Mouse (Mus musculus) erythroblast, embryonic 14.5 days (primary cell): ENCODE measurements around the gene Skida1. TPM values are rescaled to one million over a fixed set of nuclear protein-coding genes. Genes with fewer than 3 reads are reported as not detected.

Experiments used
- H3K27me3 ChIP-seq: 2 replicates; pipeline ENCODE4 v1.6.1; 2012; ENCODE audit warnings: inconsistent platforms; ENCODE audit not compliant: control insufficient read depth
- H3K36me3 ChIP-seq: 2 replicates; pipeline ENCODE4 v1.6.1; 2012; ENCODE audit warnings: mild to moderate bottlenecking, inconsistent platforms; ENCODE audit not compliant: control insufficient read depth
- H3K4me1 ChIP-seq: 2 replicates; pipeline ENCODE4 v1.6.1; 2012; ENCODE audit warnings: inconsistent platforms; ENCODE audit not compliant: control insufficient read depth
- H3K4me3 ChIP-seq: replicated peaks from 2 replicates; pipeline ENCODE3; 2012; ENCODE audit warnings: moderate library complexity, mild to moderate bottlenecking, inconsistent platforms
- H3K9me3 ChIP-seq: 2 replicates; pipeline ENCODE4 v1.6.1; 2012; ENCODE audit warnings: low read length, inconsistent platforms, mixed read lengths; ENCODE audit not compliant: control insufficient read depth
- GATA1 ChIP-seq: IDR thresholded peaks from 2 replicates; pipeline ENCODE4 v1.6.1; 2012; ENCODE audit warnings: low read length, inconsistent platforms, mixed read lengths
- TAL1 ChIP-seq: IDR thresholded peaks from 3 replicates; pipeline ENCODE4 v1.6.1; 2012; ENCODE audit warnings: low read length, inconsistent platforms, mixed read lengths
- polyA plus RNA-seq: library from polyadenylated mRNA; stranded (reverse); fragments of >175 nt; gene quantifications from 2 replicates; pipeline ENCODE4 v1.2.3, GENCODE M21; 2012

Gene Skida1
- polyA plus RNA-seq, 1 experiment: not detected

GRCm38 (mm10) chr2:18050541-18050985, 1.7 kb upstream of the Skida1 start:
- no peaks in the 10 kb centered on the region for H3K36me3 ChIP-seq
- peaks cover 99% of the 10 kb centered on the region for H3K27me3 ChIP-seq
- H3K4me1 ChIP-seq: peaks cover 35% of the 10 kb centered on the region
- peaks cover 10% of the 10 kb centered on the region for H3K9me3 ChIP-seq
- TF ChIP-seq GATA1: no peak
- TF ChIP-seq TAL1: no peak
- no peak overlapping the region for H3K4me3 ChIP-seq

GRCm38 (mm10) chr2:18050018-18050417, 1.2 kb upstream of the Skida1 start:
- no peak for TF ChIP-seq GATA1
- TF ChIP-seq TAL1: no peak
- Histone ChIP-seq H3K9me3 (peaks cover 10% of the 10 kb centered on the region), H3K4me3 (no peak overlapping the region), H3K36me3 (no peaks in the 10 kb centered on the region), H3K4me1 (peaks cover 29% of the 10 kb centered on the region), H3K27me3 (peaks cover 99% of the 10 kb centered on the region)

- Histone ChIP-seq H3K27me3 (peaks cover 100% of the 10 kb centered on the region), H3K4me3 (no peak overlapping the region), H3K36me3 (no peaks in the 10 kb centered on the region), H3K9me3 (peaks cover 10% of the 10 kb centered on the region), H3K4me1 (peaks cover 28% of the 10 kb centered on the region)
- TF ChIP-seq TAL1 (no peak), GATA1 (no peak)
Measured at GRCm38 (mm10) chr2:18049279-18049821, 499 bp upstream of the Skida1 start.

- TF ChIP-seq GATA1 (no peak), TAL1 (no peak)
- Histone ChIP-seq H3K27me3 (peaks cover 100% of the 10 kb centered on the region), H3K9me3 (peaks cover 10% of the 10 kb centered on the region)
Measured at GRCm38 (mm10) chr2:18047646-18048452, 1.0 kb downstream of the Skida1 start.

GRCm38 (mm10) chr2:18046758-18047645, 1.8 kb downstream of the Skida1 start:
- H3K4me1 ChIP-seq: peaks cover 28% of the 10 kb centered on the region
- peaks cover 100% of the 10 kb centered on the region for H3K27me3 ChIP-seq
- H3K4me3 ChIP-seq: peak overlapping the region; percentile 69
- H3K36me3 ChIP-seq: no peaks in the 10 kb centered on the region
- TF ChIP-seq GATA1: no peak
- TF ChIP-seq TAL1: no peak
- H3K9me3 ChIP-seq: peaks cover 10% of the 10 kb centered on the region

More at GRCm38 (mm10) chr2:18047646-18048452, 1.0 kb downstream of the Skida1 start:
- Histone ChIP-seq H3K4me3 (peak overlapping the region; percentile 69), H3K36me3 (no peaks in the 10 kb centered on the region), H3K4me1 (peaks cover 28% of the 10 kb centered on the region)

GRCm38 (mm10) chr2:18046186-18046585, 2.7 kb downstream of the Skida1 start:
- Histone ChIP-seq H3K27me3 (peaks cover 100% of the 10 kb centered on the region), H3K4me3 (peak overlapping the region; percentile 69), H3K9me3 (peaks cover 10% of the 10 kb centered on the region), H3K4me1 (peaks cover 28% of the 10 kb centered on the region), H3K36me3 (no peaks in the 10 kb centered on the region)
- TF ChIP-seq TAL1 (no peak), GATA1 (no peak)

GRCm38 (mm10) chr2:18045781-18046181, 3.1 kb downstream of the Skida1 start:
- H3K4me3 ChIP-seq: no peak overlapping the region
- TF ChIP-seq GATA1 (no peak), TAL1 (no peak)
- no peaks in the 10 kb centered on the region for H3K36me3 ChIP-seq
- peaks cover 100% of the 10 kb centered on the region for H3K27me3 ChIP-seq
- peaks cover 10% of the 10 kb centered on the region for H3K9me3 ChIP-seq
- H3K4me1 ChIP-seq: peaks cover 28% of the 10 kb centered on the region

- Histone ChIP-seq H3K9me3 (peaks cover 10% of the 10 kb centered on the region), H3K36me3 (no peaks in the 10 kb centered on the region), H3K4me3 (no peak overlapping the region), H3K4me1 (peaks cover 26% of the 10 kb centered on the region), H3K27me3 (peaks cover 100% of the 10 kb centered on the region)
- TF ChIP-seq TAL1 (no peak), GATA1 (no peak)
Measured at GRCm38 (mm10) chr2:18045143-18045780, 3.6 kb downstream of the Skida1 start.
